Mouse (Mus musculus) monocyte, adult 5-6 weeks (primary cell): Measurements from ENCODE around the gene Igf2bp1. TPM values are rescaled to one million over a fixed set of nuclear protein-coding genes. Genes with fewer than 3 reads are reported as not detected.

Experiments used
- ATAC-seq: fragments of 153-309, 156-312 bp; replicated peaks from 2 replicates; pipeline ENCODE4 v1.8.0; 2017; ENCODE audit warnings: mild to moderate bottlenecking; ENCODE audit not compliant: low TSS enrichment, insufficient number of reproducible peaks, severe bottlenecking, poor library complexity, low FRiP score
- total RNA-seq: library from RNA; stranded (forward); fragments of 200-1000, 200-491, 200-594 nt; gene quantifications from 3 replicates; pipeline ENCODE4 v1.2.3, GENCODE M21; 2017

The Igf2bp1 gene
- total RNA-seq, 1 experiment from 2014 or later, result not detected

GRCm38 (mm10) chr11:95914571-95914991, 91.2 kb downstream of the Igf2bp1 start, which contains the start of gene B4galnt2:
Gene B4galnt2 (minus strand): TSS chr11:95914891.
- no peak for ATAC-seq

GRCm38 (mm10) chr11:95913959-95914566, 91.7 kb downstream of the Igf2bp1 start:
- no peak for ATAC-seq

- ATAC-seq, result no peak
These were observed 94.2 kb downstream of the Igf2bp1 start for GRCm38 (mm10) chr11:95911579-95911978.

- no peak for ATAC-seq
These were observed 97.8 kb downstream of the Igf2bp1 start for GRCm38 (mm10) chr11:95907805-95908524.

Other genes with a start within 250 kb of the Igf2bp1 start
- 2.8 to 3.6 TPM in 2 of 3 replicates, not detected in the other for gene Phospho1, start 181.4 kb downstream of the Igf2bp1 start, total RNA-seq
- gene Gngt2, start 168.7 kb downstream of the Igf2bp1 start, total RNA-seq, result 863 to 2,060 TPM (median 1,763 TPM) in 3 replicates
- gene Abi3, start 163.5 kb downstream of the Igf2bp1 start, total RNA-seq, result 160 to 201 TPM (median 188 TPM) in 3 replicates
- gene B4galnt2, start 91.0 kb downstream of the Igf2bp1 start, total RNA-seq, result 0.78 to 1.3 TPM in 2 of 3 replicates, not detected in the other
- not detected in 3 replicates for gene Gip, start 18.6 kb upstream of the Igf2bp1 start, total RNA-seq
- 66.0 to 93.9 TPM (median 80.9 TPM) in 3 replicates for gene Snf8, start 28.9 kb upstream of the Igf2bp1 start, total RNA-seq
- 36.8 to 37.9 TPM (median 37.2 TPM) in 3 replicates for gene Ube2z, start 59.4 kb upstream of the Igf2bp1 start, total RNA-seq
- 1.6 to 31.3 TPM (median 27.1 TPM) in 3 replicates for gene Atp5g1, start 69.7 kb upstream of the Igf2bp1 start, total RNA-seq
- gene Calcoco2, start 106.0 kb upstream of the Igf2bp1 start, total RNA-seq, result not detected in 3 replicates
- not detected in 3 replicates for gene Ttll6, start 127.8 kb upstream of the Igf2bp1 start, total RNA-seq
- not detected in 3 replicates for gene Hoxb13, start 188.4 kb upstream of the Igf2bp1 start, total RNA-seq